Mouse (Mus musculus): Measurements from ENCODE around the gene Cox7a1. TPM values are rescaled to one million over a fixed set of nuclear protein-coding genes. Genes with fewer than 3 reads are reported as not detected.
"Not testable (repeated sequence)": the region's sequence is repeated elsewhere in the genome, so short reads cannot be mapped to it uniquely, and the experiment has no call there.

The Cox7a1 gene
- total and polyA plus RNA-seq, 2 experiments, result 2.8 to 6.1 TPM

GRCm38 (mm10) chr7:30197592-30198129, 13.7 kb downstream of the Cox7a1 start:
- Histone ChIP-seq H3K36me3 (ENCODE audit: control insufficient read depth, insufficient read depth, low read length) (no peaks in the 10 kb centered on the region), H3K27me3 (ENCODE audit: control insufficient read depth, insufficient read depth, low read length) (no peaks in the 10 kb centered on the region), H3K9ac (ENCODE audit: low read depth, low read length) (no peak overlapping the region), H3K27ac (replicated peaks; ENCODE audit: insufficient read depth, low read depth, low read length) (no peak overlapping the region), H3K79me2 (ENCODE audit: control insufficient read depth, insufficient read depth, low read length) (no peaks in the 10 kb centered on the region), H3K4me3 (ENCODE audit: insufficient read depth, low read depth, low read length) (no peak overlapping the region), H3K4me1 (ENCODE audit: control insufficient read depth, insufficient read depth, low read length) (peaks cover 3% of the 10 kb centered on the region; the same call in 1 of the 2 replicates)
- no peak for DNase-seq (ENCODE audit: extremely low read depth, low read depth, low spot score)
- TF ChIP-seq POLR2A (IDR thresholded peaks at IDR 0.05; ENCODE audit: extremely low read depth, insufficient read depth, low read length) (no peak), CTCF (IDR thresholded peaks at IDR 0.05; ENCODE audit: low read depth, low read length) (no peak)
- WGBS, result 68% methylated on average over 5 of the region's 5 CpGs

- 0 out of 2 replicates have a peak, but pooled peaks cover 1% of the 10 kb centered on the region for H3K4me1 ChIP-seq (ENCODE audit: control insufficient read depth, insufficient read depth, low read length)
- no peak within 1 kb of the TSS for H3K9ac ChIP-seq (ENCODE audit: low read depth, low read length)
- H3K27me3 ChIP-seq (ENCODE audit: control insufficient read depth, insufficient read depth, low read length), result no peaks in the 10 kb centered on the region
- H3K79me2 ChIP-seq (ENCODE audit: control insufficient read depth, insufficient read depth, low read length), result no peaks in the 10 kb centered on the region
- TF ChIP-seq POLR2A (IDR thresholded peaks at IDR 0.05; ENCODE audit: extremely low read depth, insufficient read depth, low read length), result no peak
- peak; percentile 86 for TF ChIP-seq CTCF (IDR thresholded peaks at IDR 0.05; ENCODE audit: low read depth, low read length)
- WGBS, result 13% methylated on average over 8 of the region's 8 CpGs
- H3K4me3 ChIP-seq (ENCODE audit: insufficient read depth, low read depth, low read length), result no peak within 1 kb of the TSS
- no peak within 1 kb of the TSS for H3K27ac ChIP-seq (replicated peaks; ENCODE audit: insufficient read depth, low read depth, low read length)
- peak; percentile 68 for DNase-seq (ENCODE audit: extremely low read depth, low read depth, low spot score)
- no peaks in the 10 kb centered on the region for H3K36me3 ChIP-seq (ENCODE audit: control insufficient read depth, insufficient read depth, low read length)
Measured at GRCm38 (mm10) chr7:30198481-30198971, 14.6 kb downstream of the Cox7a1 start, which contains the start of gene Capns1. Capns1 (minus strand) TSS chr7:30198811.

- H3K27me3 ChIP-seq (ENCODE audit: control insufficient read depth, insufficient read depth, low read length), result no peaks in the 10 kb centered on the region
- no peaks in the 10 kb centered on the region for H3K36me3 ChIP-seq (ENCODE audit: control insufficient read depth, insufficient read depth, low read length)
- DNase-seq (ENCODE audit: extremely low read depth, low read depth, low spot score), result no peak
- H3K27ac ChIP-seq (replicated peaks; ENCODE audit: insufficient read depth, low read depth, low read length), result no peak overlapping the region
- TF ChIP-seq POLR2A (IDR thresholded peaks at IDR 0.05; ENCODE audit: extremely low read depth, insufficient read depth, low read length) (no peak), CTCF (IDR thresholded peaks at IDR 0.05; ENCODE audit: low read depth, low read length) (no peak)
- H3K4me3 ChIP-seq (ENCODE audit: insufficient read depth, low read depth, low read length), result no peak overlapping the region
- H3K79me2 ChIP-seq (ENCODE audit: control insufficient read depth, insufficient read depth, low read length), result no peaks in the 10 kb centered on the region
- WGBS, result 81% methylated on average over 18 of the region's 18 CpGs
- no peak overlapping the region for H3K9ac ChIP-seq (ENCODE audit: low read depth, low read length)
- H3K4me1 ChIP-seq (ENCODE audit: control insufficient read depth, insufficient read depth, low read length), result no peaks in the 10 kb centered on the region
Measured at GRCm38 (mm10) chr7:30199498-30200139, 15.7 kb downstream of the Cox7a1 start.

- Histone ChIP-seq H3K4me3 (ENCODE audit: insufficient read depth, low read depth, low read length) (no peak overlapping the region), H3K27ac (replicated peaks; ENCODE audit: insufficient read depth, low read depth, low read length) (no peak overlapping the region), H3K27me3 (ENCODE audit: control insufficient read depth, insufficient read depth, low read length) (no peaks in the 10 kb centered on the region), H3K79me2 (ENCODE audit: control insufficient read depth, insufficient read depth, low read length) (no peaks in the 10 kb centered on the region), H3K4me1 (ENCODE audit: control insufficient read depth, insufficient read depth, low read length) (no peaks in the 10 kb centered on the region), H3K9ac (ENCODE audit: low read depth, low read length) (no peak overlapping the region), H3K36me3 (ENCODE audit: control insufficient read depth, insufficient read depth, low read length) (no peaks in the 10 kb centered on the region)
- no peak for TF ChIP-seq CTCF (IDR thresholded peaks at IDR 0.05; ENCODE audit: low read depth, low read length)
- no peak for TF ChIP-seq POLR2A (IDR thresholded peaks at IDR 0.05; ENCODE audit: extremely low read depth, insufficient read depth, low read length)
- no peak for DNase-seq (ENCODE audit: extremely low read depth, low read depth, low spot score)
- WGBS, result 77% methylated on average over 5 of the region's 5 CpGs
Measured at GRCm38 (mm10) chr7:30200200-30200599, 16.3 kb downstream of the Cox7a1 start.

GRCm38 (mm10) chr7:30200661-30201060, 16.7 kb downstream of the Cox7a1 start:
- not testable (repeated sequence) for H3K9ac ChIP-seq (ENCODE audit: low read depth, low read length); H3K27ac ChIP-seq (replicated peaks; ENCODE audit: insufficient read depth, low read depth, low read length); H3K27me3 ChIP-seq (ENCODE audit: control insufficient read depth, insufficient read depth, low read length); DNase-seq (ENCODE audit: extremely low read depth, low read depth, low spot score); H3K4me1 ChIP-seq (ENCODE audit: control insufficient read depth, insufficient read depth, low read length); H3K36me3 ChIP-seq (ENCODE audit: control insufficient read depth, insufficient read depth, low read length); H3K79me2 ChIP-seq (ENCODE audit: control insufficient read depth, insufficient read depth, low read length); H3K4me3 ChIP-seq (ENCODE audit: insufficient read depth, low read depth, low read length)
- 88% methylated on average over 5 of the region's 5 CpGs for WGBS
